Mouse (Mus musculus): ENCODE data around the gene Jph3. TPM values are rescaled to one million over a fixed set of nuclear protein-coding genes. Genes with fewer than 3 reads are reported as not detected.

Gene Jph3
- 59.1 and 66.9 TPM in 2 replicates for polyA plus RNA-seq (2016; fragmentation: Nextera tagmentation; extraction: Ambion mirVana)

- no peak for ATAC-seq (ENCODE audit: low FRiP score, low read depth)
- 10% methylated on average over 12 of the region's 12 CpGs for WGBS
- H3K36me3 ChIP-seq: no peaks in the 10 kb centered on the region
Observed at GRCm38 (mm10) chr8:121729323-121729722, at the start of gene Jph3. Gene Jph3 (plus strand): TSS chr8:121729623.

GRCm38 (mm10) chr8:121680896-121681295 lies 48.5 kb upstream of the Jph3 start:
- Histone ChIP-seq H3K9me3 (no peaks in the 10 kb centered on the region), H3K27me3 (replicated peaks) (no peaks in the 10 kb centered on the region), H3K27ac (no peak overlapping the region), H3K4me1 (no peaks in the 10 kb centered on the region), H3K4me2 (replicated peaks) (no peak overlapping the region), H3K9ac (no peak overlapping the region), H3K4me3 (no peak overlapping the region), H3K36me3 (no peaks in the 10 kb centered on the region)
- 90% methylated on average over 4 of the region's 4 CpGs for WGBS
- ATAC-seq (ENCODE audit: low FRiP score, low read depth): no peak

More at GRCm38 (mm10) chr8:121729323-121729722, at the start of gene Jph3:
- Histone ChIP-seq H3K4me3 (peak within 1 kb of the TSS; percentile 57), H3K4me1 (peaks cover 29% of the 10 kb centered on the region), H3K4me2 (replicated peaks) (peak within 1 kb of the TSS; percentile 71), H3K9me3 (no peaks in the 10 kb centered on the region), H3K27me3 (replicated peaks) (peaks cover 56% of the 10 kb centered on the region), H3K27ac (no peak within 1 kb of the TSS), H3K9ac (peak within 1 kb of the TSS; percentile 68)

DNA sequence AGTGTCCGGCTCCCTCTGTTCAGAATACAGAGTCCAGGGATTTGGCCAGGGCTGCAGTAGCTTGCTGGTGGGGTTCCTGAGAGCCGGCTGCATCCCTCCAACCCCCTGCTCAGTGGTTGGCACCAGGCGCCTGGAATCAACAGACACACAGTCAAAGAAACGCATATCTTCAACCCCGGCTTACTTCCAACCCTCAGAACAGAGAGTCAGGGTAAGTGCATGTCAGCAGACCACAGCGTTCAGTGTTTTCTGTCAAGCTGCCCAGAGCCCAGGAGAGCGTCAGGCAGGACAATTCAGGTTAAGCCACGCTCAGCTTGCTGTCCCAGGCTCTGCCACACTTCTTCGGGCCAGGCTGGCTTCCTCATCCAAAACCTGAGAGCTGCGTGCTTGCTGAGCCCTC lies 48.0 kb upstream of the Jph3 start:
- 68% methylated on average over 10 of the region's 10 CpGs for WGBS

GRCm38 (mm10) chr8:121683083-121683832 lies 46.2 kb upstream of the Jph3 start:
- Histone ChIP-seq H3K27ac (no peak overlapping the region), H3K9ac (no peak overlapping the region), H3K9me3 (no peaks in the 10 kb centered on the region), H3K27me3 (replicated peaks) (no peaks in the 10 kb centered on the region), H3K4me3 (no peak overlapping the region), H3K4me1 (peaks cover 8% of the 10 kb centered on the region), H3K4me2 (replicated peaks) (no peak overlapping the region), H3K36me3 (no peaks in the 10 kb centered on the region)
- ATAC-seq (ENCODE audit: low FRiP score, low read depth): no peak
- 81% methylated on average over 10 of the region's 10 CpGs for WGBS

More for the DNA sequence above, 48.0 kb upstream of the Jph3 start:
- H3K4me1 ChIP-seq: no peaks in the 10 kb centered on the region
- no peak overlapping the region for H3K27ac ChIP-seq
- no peak for ATAC-seq (ENCODE audit: low FRiP score, low read depth)
- no peak overlapping the region for H3K9ac ChIP-seq
- no peaks in the 10 kb centered on the region for H3K27me3 ChIP-seq (replicated peaks)
- no peak overlapping the region for H3K4me2 ChIP-seq (replicated peaks)
- no peak overlapping the region for H3K4me3 ChIP-seq
- H3K9me3 ChIP-seq: no peaks in the 10 kb centered on the region
- no peaks in the 10 kb centered on the region for H3K36me3 ChIP-seq

DNA sequence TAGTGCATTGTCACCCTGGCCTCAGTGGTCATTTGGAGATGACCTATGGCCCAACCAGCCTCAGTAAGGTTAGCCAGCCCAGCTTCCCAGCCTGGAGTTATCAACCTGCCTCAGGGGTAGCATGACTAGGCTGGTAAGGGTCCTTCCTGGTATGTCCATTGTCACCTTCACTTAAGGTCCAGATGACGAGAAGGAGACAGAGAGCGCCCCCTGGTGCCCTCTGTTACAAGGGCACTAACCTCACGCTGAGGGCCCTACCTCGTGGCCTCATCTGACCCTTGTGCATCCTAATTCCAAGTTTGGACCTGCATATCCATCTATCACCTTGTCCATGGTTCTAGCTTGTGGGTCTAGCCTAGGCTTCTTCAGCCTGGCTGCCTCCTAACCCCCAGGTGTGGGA lies 44.0 kb upstream of the Jph3 start:
- ATAC-seq (ENCODE audit: low FRiP score, low read depth): no peak
- no peak overlapping the region for H3K27ac ChIP-seq

GRCm38 (mm10) chr8:121687455-121688161 lies 41.8 kb upstream of the Jph3 start:
- no peaks in the 10 kb centered on the region for H3K36me3 ChIP-seq
- 0 out of 2 replicates have a peak, but pooled peaks have one; percentile 17 for ATAC-seq (ENCODE audit: low FRiP score, low read depth)

More for the DNA sequence above, 44.0 kb upstream of the Jph3 start:
- H3K36me3 ChIP-seq: no peaks in the 10 kb centered on the region
- no peak overlapping the region for H3K4me2 ChIP-seq (replicated peaks)
- no peak overlapping the region for H3K9ac ChIP-seq
- WGBS: 17% methylated on average over 4 of the region's 4 CpGs
- no peaks in the 10 kb centered on the region for H3K9me3 ChIP-seq
- H3K27me3 ChIP-seq (replicated peaks): no peaks in the 10 kb centered on the region
- peaks cover 10% of the 10 kb centered on the region for H3K4me1 ChIP-seq
- no peak overlapping the region for H3K4me3 ChIP-seq

GRCm38 (mm10) chr8:121688496-121688895 lies 40.9 kb upstream of the Jph3 start:
- 49% methylated on average over 5 of the region's 5 CpGs for whole genome bisulfite sequencing
- no peak overlapping the region for H3K4me2 ChIP-seq (replicated peaks)
- ATAC-seq (ENCODE audit: low FRiP score, low read depth): no peak
- no peaks in the 10 kb centered on the region for H3K36me3 ChIP-seq
- H3K9me3 ChIP-seq: no peaks in the 10 kb centered on the region
- H3K4me1 ChIP-seq: peaks cover 10% of the 10 kb centered on the region
- no peak overlapping the region for H3K27ac ChIP-seq
- H3K9ac ChIP-seq: no peak overlapping the region
- H3K27me3 ChIP-seq (replicated peaks): no peaks in the 10 kb centered on the region
- H3K4me3 ChIP-seq: no peak overlapping the region

More at GRCm38 (mm10) chr8:121687455-121688161, 41.8 kb upstream of the Jph3 start:
- Histone ChIP-seq H3K9me3 (no peaks in the 10 kb centered on the region), H3K4me3 (no peak overlapping the region), H3K27me3 (replicated peaks) (no peaks in the 10 kb centered on the region), H3K4me2 (replicated peaks) (no peak overlapping the region), H3K27ac (no peak overlapping the region), H3K4me1 (peaks cover 10% of the 10 kb centered on the region), H3K9ac (no peak overlapping the region)
- WGBS: 57% methylated on average over 14 of the region's 14 CpGs

- H3K27ac ChIP-seq: no peak overlapping the region
- 50% methylated on average over 4 of the region's 4 CpGs for WGBS
- peaks cover 10% of the 10 kb centered on the region for H3K4me1 ChIP-seq
- no peaks in the 10 kb centered on the region for H3K27me3 ChIP-seq (replicated peaks)
- H3K9ac ChIP-seq: no peak overlapping the region
- no peak for ATAC-seq (ENCODE audit: low FRiP score, low read depth)
- no peaks in the 10 kb centered on the region for H3K36me3 ChIP-seq
- no peaks in the 10 kb centered on the region for H3K9me3 ChIP-seq
- no peak overlapping the region for H3K4me3 ChIP-seq
- H3K4me2 ChIP-seq (replicated peaks): no peak overlapping the region
Observed at GRCm38 (mm10) chr8:121694453-121694852, 35.0 kb upstream of the Jph3 start.

GRCm38 (mm10) chr8:121695585-121696184 lies 33.7 kb upstream of the Jph3 start:
- Histone ChIP-seq H3K4me1 (peaks cover 10% of the 10 kb centered on the region), H3K27ac (no peak overlapping the region), H3K9ac (no peak overlapping the region), H3K36me3 (no peaks in the 10 kb centered on the region), H3K4me3 (no peak overlapping the region), H3K4me2 (replicated peaks) (no peak overlapping the region), H3K9me3 (no peaks in the 10 kb centered on the region), H3K27me3 (replicated peaks) (no peaks in the 10 kb centered on the region)
- 84% methylated on average over 6 of the region's 6 CpGs for WGBS
- ATAC-seq (ENCODE audit: low FRiP score, low read depth): no peak

GRCm38 (mm10) chr8:121697735-121698614 lies 31.4 kb upstream of the Jph3 start:
- Histone ChIP-seq H3K9ac (peak overlapping the region; percentile 13; the same call in 1 of the 2 replicates), H3K36me3 (no peaks in the 10 kb centered on the region), H3K4me2 (replicated peaks) (peak overlapping the region; percentile 48), H3K9me3 (no peaks in the 10 kb centered on the region), H3K4me1 (peaks cover 10% of the 10 kb centered on the region), H3K27ac (no peak overlapping the region), H3K4me3 (no peak overlapping the region), H3K27me3 (replicated peaks) (no peaks in the 10 kb centered on the region)
- peak; percentile 56; the same call in 1 of the 2 replicates for ATAC-seq (ENCODE audit: low FRiP score, low read depth)
- WGBS: 2% methylated on average over 16 of the region's 17 CpGs

- Histone ChIP-seq H3K27ac (no peak overlapping the region), H3K4me3 (no peak overlapping the region), H3K9ac (peak overlapping the region; percentile 13; the same call in 1 of the 2 replicates)
Observed at GRCm38 (mm10) chr8:121698615-121699101, 30.8 kb upstream of the Jph3 start.

More at GRCm38 (mm10) chr8:121698615-121699101, 30.8 kb upstream of the Jph3 start:
- 9% methylated on average over 9 of the region's 9 CpGs for WGBS
- Histone ChIP-seq H3K27me3 (replicated peaks) (no peaks in the 10 kb centered on the region), H3K4me2 (replicated peaks) (peak overlapping the region; percentile 48), H3K9me3 (no peaks in the 10 kb centered on the region), H3K36me3 (no peaks in the 10 kb centered on the region), H3K4me1 (peaks cover 10% of the 10 kb centered on the region)
- ATAC-seq (ENCODE audit: low FRiP score, low read depth): peak; percentile 41; the same call in 1 of the 2 replicates

All from neural tube, embryonic 12.5 days (tissue).